Mouse (Mus musculus) layer of hippocampus, postnatal 25 days (tissue): ENCODE data around the gene Csnk1g1. TPM values are rescaled to one million over a fixed set of nuclear protein-coding genes. Genes with fewer than 3 reads are reported as not detected.

Experiments
- total RNA-seq, 2 experiments: library from RNA; stranded (reverse); gene quantifications; 2 replicates each; pipeline ENCODE4 v1.2.3; 2021

Csnk1g1 gene
- total RNA-seq, 2 experiments from 2014 or later = 34.2 to 46.4 TPM

Other genes starting within 250 kb of the Csnk1g1 start
- gene Oaz2, start 240.9 kb upstream of the Csnk1g1 start, total RNA-seq = 100 to 1,000 TPM; 199 to 217 TPM
- gene Zfp609, start 81.4 kb upstream of the Csnk1g1 start, total RNA-seq = 10 to 100 TPM; 42.9 to 54.3 TPM
- 1 to 10 TPM; 1.2 to 1.4 TPM for gene Pclaf, start 18.7 kb upstream of the Csnk1g1 start, total RNA-seq
- gene Trip4, start 130 bp upstream of the Csnk1g1 start, total RNA-seq = 10 to 100 TPM; 36.3 to 38.3 TPM
- 100 to 1,000 TPM; 229 to 238 TPM for gene Ppib, start 151.3 kb downstream of the Csnk1g1 start, total RNA-seq
- 1 to 10 TPM; 4.9 to 6.3 TPM for gene Snx22, start 160.8 kb downstream of the Csnk1g1 start, total RNA-seq
- 10 to 100 TPM; 73.8 to 87.8 TPM for gene Snx1, start 217.7 kb downstream of the Csnk1g1 start, total RNA-seq
- gene Ciao2a, start 217.7 kb downstream of the Csnk1g1 start, total RNA-seq = 10 to 100 TPM; 23.6 to 29.3 TPM
- gene Dapk2, start 249.3 kb downstream of the Csnk1g1 start, total RNA-seq = 1 to 10 TPM in 1 of 2 experiments, under 1 TPM in 1; 0.61 to 1.4 TPM